ENCODE assay signal across 10 mouse cellular contexts in the genomic region with DNA sequence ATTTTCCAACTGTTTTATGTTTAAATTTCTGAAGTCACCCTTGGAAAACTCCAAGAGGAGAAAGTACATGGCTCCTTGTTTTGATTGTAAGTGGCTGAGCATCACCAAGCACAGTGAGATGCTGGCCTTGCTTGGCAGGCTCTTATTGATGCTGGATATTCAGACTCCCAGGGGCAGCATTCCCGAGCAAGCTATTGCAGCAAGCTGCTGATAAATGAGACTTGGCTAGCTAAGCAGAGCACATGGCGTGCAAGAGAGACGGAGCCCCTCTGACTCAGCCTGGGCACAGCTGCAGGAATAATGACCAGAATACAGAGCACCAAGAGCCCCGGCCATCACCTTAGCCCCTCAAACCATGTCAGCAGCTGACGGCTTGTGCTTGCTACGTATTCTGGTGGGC.
DNase-seq lines count a peak whose midpoint lies in the region; ATAC-seq lines count a peak whose summit lies in the region.
"Had no signal": no experiment of that assay in that cellular context is flagged by ENCODE, and none has a peak within 500 bp of the region (broad histone marks: within the 10 kb centered on the region; RNA-seq: fewer than 3 reads in every experiment).

No protein-coding gene starts in this region.

- H3K4me2 ChIP-seq in heart, embryonic 11.5 days, result no peak overlapping the region
- no peak overlapping the region for H3K4me2 ChIP-seq in lung, embryonic 15.5 days

- no peak overlapping the region for H3K4me3 ChIP-seq in heart, embryonic 11.5 days (ENCODE audit: low read depth, low read length)
- H3K4me3 ChIP-seq in lung, embryonic 15.5 days, result no peak overlapping the region

- no peak overlapping the region for H3K9ac ChIP-seq in heart, embryonic 11.5 days (ENCODE audit: low read depth, low read length)
- no peak overlapping the region for H3K9ac ChIP-seq in lung, embryonic 15.5 days

- no peaks in the 10 kb centered on the region for H3K9me3 ChIP-seq in heart, embryonic 11.5 days (replicated peaks; ENCODE audit: control insufficient read depth, low read length)
- H3K9me3 ChIP-seq in lung, embryonic 15.5 days, result no peaks in the 10 kb centered on the region

- H3K27me3 ChIP-seq in heart, embryonic 11.5 days (ENCODE audit: control insufficient read depth, insufficient read depth, low read length), result peaks cover 78% of the 10 kb centered on the region
- no peaks in the 10 kb centered on the region for H3K27me3 ChIP-seq in lung, embryonic 15.5 days
- H3K27me3 ChIP-seq: CH12.LX had no signal

- peak; percentile 99 for DNase-seq in heart, adult 11 months
- DNase-seq in Muller cell, postnatal 12 days (ENCODE audit: inconsistent ontology term), result peak; percentile 39
- DNase-seq in gastrocnemius, postnatal 14 days, result peak; percentile 60
- DNase-seq in spleen, postnatal 36 days (ENCODE audit: low spot score in 2 of 2), result no peak
- DNase-seq in kidney, adult 8-10 months, result no peak
- DNase-seq: adrenal gland, adult 2 months had no signal

- no peak for ATAC-seq in heart, embryonic 11.5 days (replicated peaks; ENCODE audit: insufficient number of reproducible peaks, low FRiP score, low TSS enrichment)
- peak; percentile 74; the same call in 1 of the 2 replicates for ATAC-seq in lung, embryonic 15.5 days (ENCODE audit: borderline replicate concordance, extremely low read depth, low FRiP score, low TSS enrichment)
- ATAC-seq in erythroid progenitor cell, adult 5-6 weeks (replicated peaks; ENCODE audit: low FRiP score, poor library complexity, severe bottlenecking), result no peak

- intact Hi-C loops in gastrocnemius, postnatal 14 days (cut with DNase I; ENCODE audit: low total_unique reads), result no loop called here

- H3K4me1 ChIP-seq in heart, embryonic 11.5 days (ENCODE audit: control insufficient read depth, insufficient read depth, low read length), result no peaks in the 10 kb centered on the region
- no peaks in the 10 kb centered on the region for H3K4me1 ChIP-seq in lung, embryonic 15.5 days

- H3K36me3 ChIP-seq in heart, embryonic 11.5 days (ENCODE audit: control insufficient read depth, insufficient read depth, low read length), result no peaks in the 10 kb centered on the region
- H3K36me3 ChIP-seq in lung, embryonic 15.5 days, result no peaks in the 10 kb centered on the region

- WGBS in heart, embryonic 11.5 days (ENCODE audit: insufficient replicate concordance), result 57% methylated on average over 6 of the region's 6 CpGs
- WGBS in lung, embryonic 15.5 days, result 49% methylated on average over 6 of the region's 6 CpGs

- no peak overlapping the region for H3K27ac ChIP-seq in heart, embryonic 11.5 days (ENCODE audit: low read depth, low read length)
- no peak overlapping the region for H3K27ac ChIP-seq in lung, embryonic 15.5 days

Comparison
In these comparisons a context has a peak if more than half of its experiments do, and no peak if none do; other contexts are left out.
1. DNase-seq: peak in heart, adult 11 months (single experiment), Muller cell, postnatal 12 days (single experiment) and gastrocnemius, postnatal 14 days (single experiment); none in spleen, postnatal 36 days (0 of 2) and kidney, adult 8-10 months (0 of 2).